Mouse (Mus musculus) heart, adult 2 months (tissue): Measurements from ENCODE around the gene Gm10197. TPM values are rescaled to one million over a fixed set of nuclear protein-coding genes. Genes with fewer than 3 reads are reported as not detected.
A peak's percentile ranks its signal among the peaks of the same experiment; 100 is the strongest.

Source experiments
- DNase-seq, 2 experiments: peaks; one replicate each; pipeline ENCODE4 v3.0.0; 2021
- H3K27ac ChIP-seq: fragments of 200-600 bp; 2 replicates; pipeline ENCODE4 v1.8.1; 2022
- H3K27me3 ChIP-seq: fragments of 200-500 bp; 2 replicates; pipeline ENCODE4 v1.6.1; 2012; ENCODE audit warnings: mild to moderate bottlenecking, low read length, inconsistent platforms, mixed read lengths; ENCODE audit not compliant: control insufficient read depth, insufficient read depth
- H3K36me3 ChIP-seq: fragments of 200-500 bp; 2 replicates; pipeline ENCODE4 v1.6.1; 2012; ENCODE audit warnings: low read length, inconsistent platforms; ENCODE audit not compliant: control insufficient read depth, insufficient read depth
- H3K4me1 ChIP-seq: fragments of 200-500 bp; 2 replicates; pipeline ENCODE4 v1.6.1; 2011; ENCODE audit warnings: low read length; ENCODE audit not compliant: control insufficient read depth, insufficient read depth
- H3K4me3 ChIP-seq: fragments of 200-600 bp; 2 replicates; pipeline ENCODE4 v1.8.1; 2022
- H3K79me2 ChIP-seq: fragments of 200-500 bp; replicated peaks from 2 replicates; pipeline ENCODE4 v1.6.1; 2012; ENCODE audit warnings: mild to moderate bottlenecking, inconsistent platforms, low read length, moderate library complexity, mixed read lengths; ENCODE audit not compliant: control insufficient read depth, insufficient read depth
- H3K9ac ChIP-seq: fragments of 200-500 bp; 2 replicates; pipeline ENCODE4 v1.6.1; 2012; ENCODE audit warnings: low read depth, mild to moderate bottlenecking, control low read depth, inconsistent platforms, low read length, mixed read lengths
- CTCF ChIP-seq: fragments of 200-600 bp; IDR thresholded peaks from 2 replicates; pipeline ENCODE4 v1.8.1; 2022; ENCODE audit warnings: antibody characterized with exemption, mild to moderate bottlenecking, moderate library complexity
- EP300 ChIP-seq: fragments of 200-500 bp; IDR thresholded peaks from 2 replicates; pipeline ENCODE4 v1.6.1; 2011; ENCODE audit warnings: low read depth, low read length, control low read depth; ENCODE audit not compliant: insufficient read depth
- POLR2A ChIP-seq: fragments of 200-500 bp; IDR thresholded peaks from 2 replicates; pipeline ENCODE4 v1.6.1; 2011; ENCODE audit warnings: mild to moderate bottlenecking, low read depth, low read length, control low read depth; ENCODE audit not compliant: insufficient read depth
- WGBS: fragments of 180-500 bp; shearing (Covaris S2); methylation state at CpG from one replicate; pipeline ENCODE4 v1.1.7; 2018; 5-methylcytosine and 5-hydroxymethylcytosine counted together
- intact Hi-C: fragments of 180-260 bp; cut with DNase I; formaldehyde crosslinking; loops from one replicate; pipeline ENCODE4 v1.15.1; 2025
- polyA plus RNA-seq: library from polyadenylated mRNA; depleted of rRNA; stranded (reverse); fragments of >200 nt; gene quantifications from 2 replicates; pipeline ENCODE4 v1.2.3, GENCODE M21; 2012
- total RNA-seq, 2 experiments: library from RNA; stranded (reverse); gene quantifications; 2 replicates each; pipeline ENCODE4 v1.2.3; 2021

Gm10197 gene
- total and polyA plus RNA-seq, 3 experiments: not detected

GRCm38 (mm10) chr19:53370233-53370632 is 1.3 kb downstream of the Gm10197 start:
- no peak overlapping the region for H3K4me3 ChIP-seq
- H3K4me1 ChIP-seq: peaks cover 5% of the 10 kb centered on the region
- H3K36me3 ChIP-seq: peaks cover 4% of the 10 kb centered on the region
- DNase-seq: no peak
- no peaks in the 10 kb centered on the region for H3K27me3 ChIP-seq
- H3K79me2 ChIP-seq: no peaks in the 10 kb centered on the region; the same call in 1 of the 2 replicates
- TF ChIP-seq CTCF: no peak
- TF ChIP-seq EP300: no peak
- TF ChIP-seq POLR2A: no peak
- intact Hi-C loops: loop anchor here (10.0 kb wide), 1 partner anchor 225 kb away; the partner anchor contains the start of gene Add3
- H3K27ac ChIP-seq: no peak overlapping the region
- WGBS: 84% methylated on average over 15 of the region's 15 CpGs
- no peak overlapping the region for H3K9ac ChIP-seq

- H3K4me1 ChIP-seq: peaks cover 6% of the 10 kb centered on the region
- H3K79me2 ChIP-seq: no peaks in the 10 kb centered on the region; the same call in 1 of the 2 replicates
- no peak overlapping the region for H3K9ac ChIP-seq
- H3K36me3 ChIP-seq: peaks cover 6% of the 10 kb centered on the region
- no peaks in the 10 kb centered on the region for H3K27me3 ChIP-seq
- no peak overlapping the region for H3K27ac ChIP-seq
- intact Hi-C loops: loop anchor here (1.0 to 10.0 kb wide), 5 partner anchors 39 to 362 kb away; partner anchors contain the start of genes Add3 and Mxi1
- no peak overlapping the region for H3K4me3 ChIP-seq
- 34% methylated on average over 14 of the region's 14 CpGs for WGBS
- TF ChIP-seq EP300 (peak; percentile 73; the same call in 1 of the 2 replicates), CTCF (peak; percentile 94), POLR2A (no peak)
- peak; percentile 67 to 85 for DNase-seq
These were observed 2.0 kb downstream of the Gm10197 start for GRCm38 (mm10) chr19:53369469-53370043.

GRCm38 (mm10) chr19:53366881-53367280 is 4.7 kb downstream of the Gm10197 start:
- peaks cover 6% of the 10 kb centered on the region for H3K4me1 ChIP-seq
- no peak overlapping the region for H3K27ac ChIP-seq
- TF ChIP-seq POLR2A (no peak), EP300 (no peak), CTCF (no peak)
- H3K9ac ChIP-seq: no peak overlapping the region
- intact Hi-C loops: loop anchor here (5.0 kb wide), 1 partner anchor 360 kb away; no protein-coding TSS in a partner anchor
- no peaks in the 10 kb centered on the region for H3K27me3 ChIP-seq
- H3K79me2 ChIP-seq: no peaks in the 10 kb centered on the region; the same call in 1 of the 2 replicates
- DNase-seq: peak in 1 of 2 experiments; percentile 1
- H3K4me3 ChIP-seq: no peak overlapping the region
- peaks cover 8% of the 10 kb centered on the region for H3K36me3 ChIP-seq
- WGBS: 84% methylated on average over 7 of the region's 7 CpGs

GRCm38 (mm10) chr19:53366057-53366775 is 5.3 kb downstream of the Gm10197 start:
- peaks cover 8% of the 10 kb centered on the region for H3K36me3 ChIP-seq
- WGBS: 75% methylated on average over 11 of the region's 11 CpGs
- H3K4me1 ChIP-seq: peaks cover 6% of the 10 kb centered on the region
- no peak overlapping the region for H3K9ac ChIP-seq
- no peak overlapping the region for H3K27ac ChIP-seq
- H3K79me2 ChIP-seq: no peaks in the 10 kb centered on the region; the same call in 1 of the 2 replicates
- peak in 1 of 2 experiments; percentile 3 for DNase-seq
- intact Hi-C loops: loop anchor here (5.0 kb wide), 1 partner anchor 359 kb away; no protein-coding TSS in a partner anchor
- TF ChIP-seq CTCF: no peak
- no peak for TF ChIP-seq POLR2A
- no peak for TF ChIP-seq EP300
- no peaks in the 10 kb centered on the region for H3K27me3 ChIP-seq
- no peak overlapping the region for H3K4me3 ChIP-seq

GRCm38 (mm10) chr19:53364963-53365362 is 6.6 kb downstream of the Gm10197 start:
- H3K4me1 ChIP-seq: peaks cover 10% of the 10 kb centered on the region
- DNase-seq: peak; percentile 77
- H3K79me2 ChIP-seq: no peaks in the 10 kb centered on the region; the same call in 1 of the 2 replicates
- peak overlapping the region; percentile 54; the same call in 1 of the 2 replicates for H3K9ac ChIP-seq
- WGBS: 5% methylated on average over 9 of the region's 9 CpGs
- TF ChIP-seq EP300: peak; percentile 88
- no peak for TF ChIP-seq CTCF
- TF ChIP-seq POLR2A: peak; percentile 48; the same call in 1 of the 2 replicates
- peaks cover 8% of the 10 kb centered on the region for H3K36me3 ChIP-seq
- H3K4me3 ChIP-seq: peak overlapping the region; percentile 25; the same call in 1 of the 2 replicates
- intact Hi-C loops: loop anchor here (5.0 kb wide), 1 partner anchor 358 kb away; no protein-coding TSS in a partner anchor
- H3K27ac ChIP-seq: peak overlapping the region; percentile 76
- H3K27me3 ChIP-seq: no peaks in the 10 kb centered on the region
